In the genomic region with DNA sequence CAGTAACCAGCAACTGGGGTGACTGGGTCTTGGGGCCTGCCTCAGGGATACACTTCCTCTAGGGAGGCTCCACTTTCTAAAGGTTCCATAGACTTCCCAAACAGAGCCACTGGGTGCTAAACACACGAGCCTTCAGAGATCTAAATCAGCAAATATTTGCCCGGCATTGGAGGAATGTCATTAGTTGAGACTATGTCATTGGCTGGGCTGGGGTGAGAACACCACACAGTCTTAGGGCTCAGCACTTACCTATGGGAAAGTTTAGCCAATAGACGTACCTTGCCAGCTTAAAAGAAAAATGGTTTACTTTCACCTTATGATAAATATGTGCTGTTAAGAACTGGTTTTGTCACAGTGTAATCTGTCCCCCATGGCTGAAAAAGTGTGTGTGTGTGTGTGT, we compare ENCODE assay signal across 24 mouse cellular contexts. TPM values are rescaled to one million over a fixed set of nuclear protein-coding genes. Genes with fewer than 3 reads are reported as not detected.
DNase-seq lines count a peak whose midpoint lies in the region; ATAC-seq and TF ChIP-seq lines count a peak whose summit lies in the region.
"Had no signal": no experiment of that assay in that cellular context is flagged by ENCODE, and none has a peak within 500 bp of the region (broad histone marks: within the 10 kb centered on the region; RNA-seq: fewer than 3 reads in every experiment).

No protein-coding gene starts in this region.

- no peaks in the 10 kb centered on the region for H3K27me3 ChIP-seq in midbrain, embryonic 11.5 days (ENCODE audit: control insufficient read depth, insufficient read depth, low read length)
- H3K27me3 ChIP-seq in midbrain, embryonic 16.5 days (ENCODE audit: control insufficient read depth, insufficient read depth, low read depth, low read length): no peaks in the 10 kb centered on the region
- H3K27me3 ChIP-seq in myocyte (ENCODE audit: control insufficient read depth, insufficient read depth, insufficient read length): no peaks in the 10 kb centered on the region
- no peaks in the 10 kb centered on the region for H3K27me3 ChIP-seq in stomach, embryonic 15.5 days (replicated peaks)
- H3K27me3 ChIP-seq in stomach, postnatal 0 days (ENCODE audit: control insufficient read depth, insufficient read depth, low read length): no peaks in the 10 kb centered on the region
- H3K27me3 ChIP-seq: embryonic facial prominence, embryonic 13.5 days; embryonic facial prominence, embryonic 15.5 days; forebrain, embryonic 12.5 days had no signal

- no peak overlapping the region for H3ac ChIP-seq in myocyte (ENCODE audit: control insufficient read depth, insufficient read length)

- H3K4me3 ChIP-seq in midbrain, embryonic 11.5 days (ENCODE audit: low read depth, low read length): no peak overlapping the region
- no peak overlapping the region for H3K4me3 ChIP-seq in midbrain, embryonic 16.5 days (ENCODE audit: low read depth, low read length)
- H3K4me3 ChIP-seq in myocyte: no peak overlapping the region
- no peak overlapping the region for H3K4me3 ChIP-seq in stomach, embryonic 15.5 days (replicated peaks)
- H3K4me3 ChIP-seq in stomach, postnatal 0 days (ENCODE audit: low read depth, low read length): no peak overlapping the region
- H3K4me3 ChIP-seq: embryonic facial prominence, embryonic 13.5 days; embryonic facial prominence, embryonic 15.5 days; erythroblast, embryonic 14.5 days; forebrain, embryonic 10.5 days; forebrain, embryonic 12.5 days had no signal

- H3K27ac ChIP-seq in midbrain, embryonic 11.5 days (ENCODE audit: low read depth, low read length): no peak overlapping the region
- no peak overlapping the region for H3K27ac ChIP-seq in midbrain, embryonic 16.5 days (ENCODE audit: low read length)
- H3K27ac ChIP-seq in stomach, embryonic 15.5 days: no peak overlapping the region
- no peak overlapping the region for H3K27ac ChIP-seq in stomach, postnatal 0 days (replicated peaks)
- H3K27ac ChIP-seq: embryonic facial prominence, embryonic 13.5 days; embryonic facial prominence, embryonic 15.5 days; forebrain, embryonic 10.5 days; forebrain, embryonic 12.5 days had no signal

- H3K36me3 ChIP-seq in midbrain, embryonic 11.5 days (ENCODE audit: control insufficient read depth, insufficient read depth, low read length): no peaks in the 10 kb centered on the region
- no peaks in the 10 kb centered on the region for H3K36me3 ChIP-seq in midbrain, embryonic 16.5 days (ENCODE audit: control insufficient read depth, insufficient read depth, low read length)
- H3K36me3 ChIP-seq in myocyte (ENCODE audit: control insufficient read depth, insufficient read depth): no peaks in the 10 kb centered on the region
- no peaks in the 10 kb centered on the region for H3K36me3 ChIP-seq in stomach, embryonic 15.5 days
- no peaks in the 10 kb centered on the region for H3K36me3 ChIP-seq in stomach, postnatal 0 days (ENCODE audit: control insufficient read depth, insufficient read depth, low read length)
- H3K36me3 ChIP-seq: embryonic facial prominence, embryonic 13.5 days; embryonic facial prominence, embryonic 15.5 days; forebrain, embryonic 10.5 days; forebrain, embryonic 12.5 days had no signal

- intact Hi-C loops in left cerebral cortex, postnatal 36 days (cut with DNase I): no loop called here

- no peak for TF ChIP-seq POLR2A in myocyte (IDR thresholded peaks at IDR 0.05; ENCODE audit: insufficient read length, low read depth)

- no peaks in the 10 kb centered on the region for H3K9me3 ChIP-seq in midbrain, embryonic 11.5 days (ENCODE audit: control insufficient read depth, low read length)
- H3K9me3 ChIP-seq in midbrain, embryonic 16.5 days (replicated peaks; ENCODE audit: control insufficient read depth, low read length, poor library complexity, severe bottlenecking): no peaks in the 10 kb centered on the region
- H3K9me3 ChIP-seq in stomach, embryonic 15.5 days: no peaks in the 10 kb centered on the region
- no peaks in the 10 kb centered on the region for H3K9me3 ChIP-seq in stomach, postnatal 0 days (ENCODE audit: control insufficient read depth, low read length)
- H3K9me3 ChIP-seq: embryonic facial prominence, embryonic 13.5 days; embryonic facial prominence, embryonic 15.5 days; forebrain, embryonic 10.5 days; forebrain, embryonic 12.5 days had no signal

- peak; percentile 19 for DNase-seq in midbrain, embryonic 11.5 days (ENCODE audit: low spot score, missing footprints)
- no peak for DNase-seq in stomach, postnatal 0 days (ENCODE audit: low spot score)
- no peak for DNase-seq in embryo, embryonic 11 days
- no peak for DNase-seq in embryo, embryonic 10 days (ENCODE audit: low spot score)
- DNase-seq in left cerebral cortex, postnatal 36 days (ENCODE audit: low spot score in 2 of 2): no peak
- DNase-seq: adrenal gland, adult 2 months; adrenal gland, postnatal 10 days; adrenal gland, postnatal 25 days; cerebellum, adult 11 months; cerebellum, adult 18-20 months; cerebellum, adult 8-10 months; cerebellum, adult 9-11 months; cerebellum, postnatal 25 days had no signal

- no peak for ATAC-seq in midbrain, embryonic 11.5 days (ENCODE audit: low FRiP score)
- no peak for ATAC-seq in midbrain, embryonic 16.5 days
- ATAC-seq in stomach, embryonic 15.5 days (ENCODE audit: insufficient read depth, low FRiP score, low read depth): peak; percentile 91
- peak; percentile 84 for ATAC-seq in stomach, postnatal 0 days (ENCODE audit: low FRiP score, low TSS enrichment)
- ATAC-seq: forebrain, embryonic 14.5 days; forebrain, embryonic 16.5 days had no signal

- 67% methylated on average over 3 of the region's 3 CpGs for WGBS in midbrain, embryonic 11.5 days
- 84% methylated on average over 3 of the region's 3 CpGs for WGBS in midbrain, embryonic 16.5 days
- 50% methylated on average over 3 of the region's 3 CpGs for WGBS in stomach, embryonic 15.5 days
- 32% methylated on average over 3 of the region's 3 CpGs for WGBS in stomach, postnatal 0 days

- TF ChIP-seq EP300 in stomach, postnatal 0 days (optimal IDR thresholded peaks at IDR 0.05): no peak

- TF ChIP-seq CTCF in stomach, postnatal 0 days (IDR thresholded peaks at IDR 0.05; ENCODE audit: low read depth): no peak

- no peak overlapping the region for H3K4me2 ChIP-seq in midbrain, embryonic 11.5 days
- H3K4me2 ChIP-seq in midbrain, embryonic 16.5 days (ENCODE audit: low read length): no peak overlapping the region
- H3K4me2 ChIP-seq in myocyte (ENCODE audit: low read depth): peak overlapping the region; percentile 3
- no peak overlapping the region for H3K4me2 ChIP-seq in stomach, embryonic 15.5 days
- H3K4me2 ChIP-seq in stomach, postnatal 0 days (replicated peaks; ENCODE audit: low read depth): no peak overlapping the region
- H3K4me2 ChIP-seq: embryonic facial prominence, embryonic 13.5 days; embryonic facial prominence, embryonic 15.5 days; forebrain, embryonic 12.5 days had no signal

- no peak overlapping the region for H3K9ac ChIP-seq in midbrain, embryonic 11.5 days (ENCODE audit: low read length)
- no peak overlapping the region for H3K9ac ChIP-seq in midbrain, embryonic 16.5 days (ENCODE audit: low read depth, low read length)
- no peak overlapping the region for H3K9ac ChIP-seq in stomach, embryonic 15.5 days
- H3K9ac ChIP-seq in stomach, postnatal 0 days (ENCODE audit: low read length): no peak overlapping the region
- H3K9ac ChIP-seq: embryonic facial prominence, embryonic 13.5 days; embryonic facial prominence, embryonic 15.5 days; forebrain, embryonic 12.5 days had no signal

- peaks cover 3% of the 10 kb centered on the region; the same call in 1 of the 2 replicates for H3K4me1 ChIP-seq in midbrain, embryonic 11.5 days (ENCODE audit: control insufficient read depth, insufficient read depth, low read length)
- H3K4me1 ChIP-seq in midbrain, embryonic 16.5 days (ENCODE audit: control insufficient read depth, insufficient read depth, low read length): no peaks in the 10 kb centered on the region
- no peaks in the 10 kb centered on the region for H3K4me1 ChIP-seq in stomach, embryonic 15.5 days
- no peaks in the 10 kb centered on the region for H3K4me1 ChIP-seq in stomach, postnatal 0 days (replicated peaks; ENCODE audit: control insufficient read depth, insufficient read depth)

- no peaks in the 10 kb centered on the region for H3K79me2 ChIP-seq in myocyte (ENCODE audit: control insufficient read depth, insufficient read depth)

TF ChIP-seq in myocyte, 11 proteins besides CTCF, POLR2A, EP300 and RAD21:
- no peak for TF ChIP-seq USF1 (IDR thresholded peaks at IDR 0.05; ENCODE audit: low read depth)
- TF ChIP-seq MYOG (IDR thresholded peaks at IDR 0.05; ENCODE audit: control insufficient read depth in 1 of 3, insufficient read depth in 1 of 3, insufficient read length in 2 of 3, low read depth in 2 of 3): no peak
- TF ChIP-seq TCF3 (IDR thresholded peaks at IDR 0.05; ENCODE audit: insufficient read length, low read depth): no peak
- no peak for TF ChIP-seq SRF (IDR thresholded peaks at IDR 0.05; ENCODE audit: control insufficient read depth, insufficient read length, low read depth)
- TF ChIP-seq POLR2AphosphoS2 (IDR thresholded peaks at IDR 0.05; ENCODE audit: insufficient read length, low read depth): no peak
- no peak for TF ChIP-seq REST (IDR thresholded peaks at IDR 0.05; ENCODE audit: insufficient read depth, insufficient read length)
TF ChIP-seq in myocyte: peak in this region for 0.

RNA-seq across cellular contexts. Expression of a gene that starts 55.1 kb away (rescaled TPM):
- 29.1 and 31.5 TPM in 2 replicates for polyA plus RNA-seq in midbrain, embryonic 11.5 days (2014; fragmentation: Nextera tagmentation; extraction: Ambion mirVana)
- 6.6 and 6.9 TPM in 2 replicates for polyA plus RNA-seq in midbrain, embryonic 16.5 days (2015; fragmentation: Nextera tagmentation; extraction: Ambion mirVana)
- 0.88 TPM for polyA plus RNA-seq in myocyte (2012; fragmentation: generic; extraction: Trizol)
- 4.8 and 4.9 TPM in 2 replicates for polyA plus RNA-seq in stomach, embryonic 15.5 days (2015; fragmentation: Nextera tagmentation; extraction: Ambion mirVana)
- polyA plus RNA-seq in stomach, postnatal 0 days (2015; fragmentation: Nextera tagmentation; extraction: Ambion mirVana): 1.7 and 2.5 TPM in 2 replicates
- under 1 TPM; 0.20 to 0.54 TPM for total RNA-seq in left cerebral cortex, postnatal 36 days (2021)
- total RNA-seq: adrenal gland, postnatal 25 days; MEL had no signal
- polyA plus RNA-seq: erythroblast, embryonic 14.5 days had no signal

Comparison
In these comparisons a context has a peak if more than half of its experiments do, and no peak if none do; other contexts are left out.
1. ATAC-seq: peak in stomach, embryonic 15.5 days (single experiment) and stomach, postnatal 0 days (single experiment); none in midbrain, embryonic 11.5 days (single experiment) and midbrain, embryonic 16.5 days (single experiment).